Mouse (Mus musculus) kidney, adult 2 months (tissue): ENCODE results near the gene Vmn2r108. TPM values are rescaled to one million over a fixed set of nuclear protein-coding genes. Genes with fewer than 3 reads are reported as not detected.
"Not testable (repeated sequence)": the region's sequence is repeated elsewhere in the genome, so short reads cannot be mapped to it uniquely, and the experiment has no call there.

ENCODE experiments used
- DNase-seq: peaks from one replicate; pipeline ENCODE4 v3.0.0; 2021
- H3K27ac ChIP-seq: fragments of 200-500 bp; 2 replicates; pipeline ENCODE4 v1.5.1; 2012; ENCODE audit warnings: low read depth, low read length, control low read depth, inconsistent platforms; ENCODE audit not compliant: insufficient read depth
- H3K27me3 ChIP-seq: fragments of 200-500 bp; replicated peaks from 2 replicates; pipeline ENCODE4 v1.6.1; 2012; ENCODE audit warnings: mild to moderate bottlenecking, moderate library complexity, low read length, inconsistent platforms; ENCODE audit not compliant: control insufficient read depth, insufficient read depth
- H3K36me3 ChIP-seq: fragments of 200-500 bp; 2 replicates; pipeline ENCODE4 v1.6.1; 2012; ENCODE audit warnings: mild to moderate bottlenecking, moderate library complexity, low read length, inconsistent platforms; ENCODE audit not compliant: control insufficient read depth, insufficient read depth
- H3K4me1 ChIP-seq: fragments of 200-500 bp; 2 replicates; pipeline ENCODE4 v1.6.1; 2011; ENCODE audit warnings: low read length; ENCODE audit not compliant: control insufficient read depth, insufficient read depth
- H3K4me3 ChIP-seq: fragments of 200-500 bp; 2 replicates; pipeline ENCODE4 v1.5.1; 2011; ENCODE audit warnings: mild to moderate bottlenecking, low read depth, low read length, control low read depth; ENCODE audit not compliant: insufficient read depth
- CTCF ChIP-seq: fragments of 200-500 bp; conservative IDR thresholded peaks from 2 replicates; pipeline ENCODE4 v1.5.1; 2011; ENCODE audit warnings: low read depth, mild to moderate bottlenecking, control low read depth, low read length, moderate library complexity, mixed read lengths; ENCODE audit not compliant: insufficient read depth, insufficient read length
- POLR2A ChIP-seq: fragments of 200-500 bp; IDR thresholded peaks from one replicate; pipeline ENCODE4 v1.6.1; 2011; ENCODE audit warnings: low read depth, low read length, control low read depth
- WGBS: fragments of 180-500 bp; shearing (Covaris S2); methylation state at CpG from one replicate; pipeline ENCODE4 v1.1.7; 2018; 5-methylcytosine and 5-hydroxymethylcytosine counted together
- polyA plus RNA-seq: library from polyadenylated mRNA; depleted of rRNA; stranded (reverse); fragments of >200 nt; gene quantifications from 2 replicates; pipeline ENCODE4 v1.2.3, GENCODE M21; 2012; rRNA removed

The Vmn2r108 gene
- not detected in 2 replicates for polyA plus RNA-seq

DNA sequence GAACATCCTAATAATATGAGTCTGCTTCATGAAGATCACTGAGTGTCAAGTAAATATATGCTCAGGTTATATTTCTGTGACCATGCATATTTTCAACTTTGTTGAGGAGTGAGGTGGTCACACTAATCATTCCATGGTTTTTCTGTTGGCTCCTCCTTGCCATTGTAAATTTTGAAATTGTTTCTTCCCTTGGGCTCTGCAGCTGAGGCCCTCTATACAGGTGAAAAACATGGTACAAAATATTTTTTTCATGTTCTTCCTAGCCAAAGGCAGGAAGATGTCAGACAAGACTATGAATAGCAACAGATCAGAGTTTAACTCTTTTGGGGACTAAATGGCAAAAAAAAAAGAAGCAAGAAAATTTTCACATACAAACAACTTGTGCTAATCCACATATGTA, at the start of gene Vmn2r108:
Vmn2r108 (minus strand) TSS at position 101 of the 400 bp plus-strand sequence.
- Histone ChIP-seq H3K27me3 (no peaks in the 10 kb centered on the region), H3K36me3 (no peaks in the 10 kb centered on the region), H3K4me3 (no peak within 1 kb of the TSS), H3K27ac (no peak within 1 kb of the TSS), H3K4me1 (no peaks in the 10 kb centered on the region)
- no peak for DNase-seq
- TF ChIP-seq POLR2A (no peak), CTCF (no peak)

DNA sequence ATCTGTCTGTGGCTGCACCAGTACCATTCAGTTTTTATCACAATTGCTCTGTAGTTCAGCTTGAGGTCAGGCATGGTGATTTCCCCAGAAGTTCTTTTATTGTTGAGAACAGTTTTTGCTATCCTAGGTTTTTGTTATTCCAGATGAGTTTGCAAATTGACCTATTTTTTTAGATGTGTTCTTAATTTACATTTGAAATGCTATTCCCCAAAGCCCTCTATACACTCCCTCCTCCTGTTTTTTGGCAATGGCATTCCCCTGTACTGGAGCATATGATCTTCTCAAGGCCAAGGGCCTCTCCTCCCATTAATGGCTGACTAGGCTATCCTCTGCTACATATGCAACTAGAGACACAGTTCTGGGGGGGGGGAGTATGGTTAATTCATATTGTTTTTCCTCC, 27.1 kb upstream of the Vmn2r108 start:
- H3K4me1 ChIP-seq, DNase-seq, H3K27me3 ChIP-seq, H3K27ac ChIP-seq, H3K4me3 ChIP-seq, H3K36me3 ChIP-seq: not testable (repeated sequence)

DNA sequence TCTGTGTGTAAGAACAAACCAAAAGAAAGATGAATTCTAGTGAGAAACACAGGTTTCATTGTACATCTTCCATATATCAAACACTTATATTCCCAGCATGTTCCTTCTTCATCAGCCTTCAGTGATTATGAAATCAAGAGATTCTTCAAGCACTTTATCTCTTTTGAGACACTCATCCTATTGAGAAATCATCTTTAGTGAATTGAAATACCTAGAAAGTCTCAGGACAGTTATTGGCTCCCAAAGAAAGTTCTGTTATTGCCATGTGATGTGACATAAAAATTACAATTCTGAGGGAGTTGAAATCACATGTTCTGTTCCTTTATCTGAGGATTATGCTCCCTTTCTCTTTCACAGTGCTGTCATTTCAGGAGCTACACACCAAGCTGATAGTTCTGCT, 16.7 kb upstream of the Vmn2r108 start, which contains the start of gene Vmn1r225:
Vmn1r225 (plus strand) TSS at position 301 of the 400 bp plus-strand sequence.
- Histone ChIP-seq H3K36me3 (no peaks in the 10 kb centered on the region), H3K4me1 (no peaks in the 10 kb centered on the region), H3K4me3 (no peak within 1 kb of the TSS), H3K27ac (no peak within 1 kb of the TSS), H3K27me3 (no peaks in the 10 kb centered on the region)
- TF ChIP-seq POLR2A: no peak
- no peak for TF ChIP-seq CTCF
- no peak for DNase-seq

DNA sequence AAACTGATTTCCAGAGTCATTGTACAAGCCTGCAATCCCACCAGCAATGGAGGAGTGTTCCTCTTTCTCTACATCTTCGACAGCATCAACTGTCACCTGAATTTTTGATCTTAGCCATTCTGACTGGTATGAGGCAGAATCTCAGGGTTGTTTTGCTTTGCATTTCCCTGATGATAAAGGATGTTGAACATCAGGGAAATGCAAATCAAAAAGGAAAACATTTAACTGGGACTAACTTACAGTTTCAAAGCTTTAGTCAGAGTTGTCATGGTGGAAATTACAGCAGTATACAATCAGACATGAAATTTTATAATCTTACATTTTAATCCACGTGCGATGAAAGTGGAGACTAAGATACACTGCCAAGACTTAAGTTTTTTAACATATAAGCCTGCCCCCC, 7.8 kb downstream of the Vmn2r108 start:
- no peak overlapping the region for H3K4me3 ChIP-seq
- TF ChIP-seq CTCF (no peak), POLR2A (no peak)

DNA sequence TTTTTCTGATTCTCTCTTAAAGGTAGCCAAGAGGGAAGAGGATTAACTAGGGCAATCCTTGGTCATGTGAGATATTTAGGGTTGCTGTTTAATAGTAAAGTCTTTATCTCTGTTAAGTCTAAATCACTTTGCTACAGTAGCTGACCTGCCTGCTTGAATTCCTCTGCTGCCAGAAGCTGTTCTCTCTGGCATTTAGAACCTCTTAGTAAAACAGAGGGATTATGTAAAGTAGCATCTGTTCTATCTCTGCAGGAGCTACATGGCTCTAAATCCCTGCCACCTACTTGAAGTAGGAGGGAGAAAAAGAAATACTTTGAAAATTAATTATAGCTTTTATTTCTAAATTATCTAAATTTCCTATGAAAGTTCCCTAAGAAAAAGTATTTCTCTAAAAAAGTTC, 41.9 kb downstream of the Vmn2r108 start:
- TF ChIP-seq POLR2A: no peak
- TF ChIP-seq CTCF: no peak
- H3K27ac ChIP-seq: no peak overlapping the region

More for the DNA sequence above, 7.8 kb downstream of the Vmn2r108 start:
- no peaks in the 10 kb centered on the region for H3K36me3 ChIP-seq
- no peaks in the 10 kb centered on the region for H3K27me3 ChIP-seq
- DNase-seq: no peak
- WGBS: 69% methylated on average over 3 of the region's 3 CpGs
- no peak overlapping the region for H3K27ac ChIP-seq
- H3K4me1 ChIP-seq: no peaks in the 10 kb centered on the region

DNA sequence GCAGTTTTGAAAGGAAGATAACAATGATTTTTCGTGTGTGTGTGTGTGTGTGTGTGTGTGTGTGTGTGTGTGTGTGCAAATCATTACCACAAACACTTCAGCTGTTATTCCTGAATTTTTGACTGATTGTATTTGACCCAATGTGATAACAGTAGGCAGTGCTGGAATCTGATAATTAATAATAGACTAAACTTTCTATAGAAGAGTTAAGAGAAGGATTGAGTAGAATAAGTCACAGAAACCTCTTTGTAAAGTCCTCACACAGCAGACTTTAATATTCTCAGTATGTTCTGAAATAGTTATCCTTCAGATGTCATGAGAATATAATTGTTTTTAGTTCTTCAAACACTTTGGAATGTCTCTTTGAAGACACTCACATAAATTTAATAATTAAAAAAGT, 67.3 kb downstream of the Vmn2r108 start, which contains the start of gene Vmn1r224:
Vmn1r224 (plus strand) TSS at position 301 of the 400 bp plus-strand sequence.
- Histone ChIP-seq H3K27me3 (no peaks in the 10 kb centered on the region), H3K27ac (no peak within 1 kb of the TSS), H3K4me1 (no peaks in the 10 kb centered on the region), H3K36me3 (no peaks in the 10 kb centered on the region), H3K4me3 (no peak within 1 kb of the TSS)
- no peak for TF ChIP-seq CTCF
- TF ChIP-seq POLR2A: no peak
- no peak for DNase-seq
- WGBS: 27% methylated on average over 1 of the region's 1 CpGs

More for the DNA sequence above, 41.9 kb downstream of the Vmn2r108 start:
- H3K27me3 ChIP-seq: no peaks in the 10 kb centered on the region
- no peak for DNase-seq
- H3K36me3 ChIP-seq: no peaks in the 10 kb centered on the region
- H3K4me3 ChIP-seq: no peak overlapping the region
- H3K4me1 ChIP-seq: no peaks in the 10 kb centered on the region

Other genes with a start within 250 kb of the Vmn2r108 start
- not detected in 2 replicates for gene Vmn2r105, start 246.3 kb downstream of the Vmn2r108 start, polyA plus RNA-seq
- gene Vmn2r106, start 195.8 kb downstream of the Vmn2r108 start, polyA plus RNA-seq: not detected in 2 replicates
- gene Vmn2r107, start 136.1 kb downstream of the Vmn2r108 start, polyA plus RNA-seq: not detected in 2 replicates
- not detected in 2 replicates for gene Vmn1r224, start 67.2 kb downstream of the Vmn2r108 start, polyA plus RNA-seq
- not detected in 2 replicates for gene Vmn1r225, start 16.8 kb upstream of the Vmn2r108 start, polyA plus RNA-seq
- gene Vmn2r109, start 83.4 kb upstream of the Vmn2r108 start, polyA plus RNA-seq: not detected in 2 replicates
- not detected in 2 replicates for gene Vmn2r110, start 115.1 kb upstream of the Vmn2r108 start, polyA plus RNA-seq
- gene Fpr-rs3, start 143.5 kb upstream of the Vmn2r108 start, polyA plus RNA-seq: not detected in 2 replicates
- gene Vmn1r226, start 201.5 kb upstream of the Vmn2r108 start, polyA plus RNA-seq: not detected in 2 replicates
- gene Vmn1r227, start 248.5 kb upstream of the Vmn2r108 start, polyA plus RNA-seq: not detected in 2 replicates